In the genomic region with DNA sequence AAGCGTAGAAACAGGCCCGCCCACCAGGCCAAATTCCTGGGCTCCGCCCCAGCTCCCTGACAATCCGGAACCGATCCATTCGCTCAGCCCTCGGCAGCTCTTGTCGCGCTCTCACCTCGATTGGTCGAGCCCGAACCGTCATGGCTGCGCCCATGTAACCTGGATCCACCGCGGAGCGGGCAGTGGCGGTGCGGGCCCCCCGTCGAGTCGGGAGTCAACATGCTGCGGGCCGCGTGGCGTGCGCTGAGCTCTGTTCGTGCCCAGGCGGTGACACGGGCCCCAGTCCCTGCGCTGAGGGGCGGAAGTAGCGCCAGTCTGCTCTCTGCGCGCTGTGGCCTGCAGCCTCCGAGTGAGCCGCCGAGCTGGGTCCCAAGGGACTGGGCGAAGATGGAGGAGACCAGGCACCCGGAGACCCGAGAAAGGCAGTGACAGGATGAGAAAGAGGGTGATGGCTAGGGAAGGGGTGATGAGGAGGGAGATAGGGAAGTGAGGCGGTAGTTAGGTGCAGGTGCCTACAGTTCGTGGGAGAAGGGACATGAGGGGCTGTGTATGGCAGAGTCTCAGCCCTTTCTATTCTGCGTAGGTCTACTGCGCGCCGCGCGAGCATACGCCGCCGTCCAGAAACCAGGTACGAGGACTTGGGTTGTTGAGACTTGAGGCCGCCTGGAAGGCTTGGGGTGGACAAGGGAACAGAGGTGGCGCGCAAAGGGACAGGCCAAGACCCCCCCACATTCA, we compare ENCODE assay signal across 8 mouse cellular contexts. TPM values are rescaled to one million over a fixed set of nuclear protein-coding genes. Genes with fewer than 3 reads are reported as not detected.
DNase-seq lines count a peak whose midpoint lies in the region; ATAC-seq lines count a peak whose summit lies in the region.

Mrps15 (plus strand) TSS at position 75 of the 735 bp plus-strand sequence.

- H3K36me3 ChIP-seq in hindbrain, embryonic 10.5 days: peaks cover 26% of the 10 kb centered on the region

- WGBS in hindbrain, embryonic 10.5 days: under 1% methylated on average over 56 of the region's 56 CpGs

- peak within 1 kb of the TSS; percentile 81 for H3K4me3 ChIP-seq in hindbrain, embryonic 10.5 days

- H3K9me3 ChIP-seq in hindbrain, embryonic 10.5 days: no peaks in the 10 kb centered on the region

- H3K27ac ChIP-seq in hindbrain, embryonic 10.5 days: peak within 1 kb of the TSS; percentile 95

- ATAC-seq in frontal cortex, adult (ENCODE audit: low TSS enrichment): peak; percentile 98

- H3K27me3 ChIP-seq in hindbrain, embryonic 10.5 days (ENCODE audit: insufficient read depth, poor library complexity, severe bottlenecking): no peaks in the 10 kb centered on the region

- peaks cover 21% of the 10 kb centered on the region for H3K4me1 ChIP-seq in hindbrain, embryonic 10.5 days (replicated peaks)

- DNase-seq in Muller cell, postnatal 12 days (ENCODE audit: inconsistent ontology term): peak; percentile 92
- DNase-seq in cerebellum, adult 9-10 months: peak; percentile 83
- DNase-seq in hindbrain, embryonic 10.5 days (ENCODE audit: low spot score): peak; percentile 93
- DNase-seq in layer of hippocampus, postnatal 14 days (ENCODE audit: low spot score in 2 of 2): peak; percentile 80 to 84
- peak; percentile 89 for DNase-seq in lung, postnatal 25 days (ENCODE audit: low spot score)
- DNase-seq in retina, embryonic 14.5 days (ENCODE audit: low spot score): peak; percentile 89
- DNase-seq in thymus, postnatal 4 days: peak; percentile 77

RNA-seq across cellular contexts. Expression of gene Mrps15, which starts in this region (rescaled TPM):
- 139 and 147 TPM in 2 replicates for polyA plus RNA-seq in hindbrain, embryonic 10.5 days (2016; fragmentation: Nextera tagmentation; extraction: Ambion mirVana)
- total RNA-seq in layer of hippocampus, postnatal 14 days (2021): 10 to 100 TPM; 46.6 to 47.9 TPM

Comparison
In these comparisons a context has a peak if more than half of its experiments do, and no peak if none do; other contexts are left out.
1. Peak in every context shown above with its lines: DNase-seq, ATAC-seq, H3K4me3 ChIP-seq and H3K27ac ChIP-seq.